Mouse (Mus musculus) intestine, postnatal 0 days (tissue): Measurements from ENCODE around the gene Uvrag. TPM values are rescaled to one million over a fixed set of nuclear protein-coding genes. Genes with fewer than 3 reads are reported as not detected.

Experiments used
- ATAC-seq: fragments of 200-750 bp; cut with Nextera tagmentation; 2 replicates; pipeline ENCODE4 v1.8.0; 2017; ENCODE audit warnings: mild to moderate bottlenecking, moderate TSS enrichment, moderate library complexity
- H3K27ac ChIP-seq: fragments of 300-500 bp; sonication (generic); 2 replicates; pipeline ENCODE4 v1.5.1; 2014; ENCODE audit warnings: mild to moderate bottlenecking, low read depth, low read length, moderate library complexity
- H3K27me3 ChIP-seq: fragments of 300-500 bp; sonication (generic); replicated peaks from 2 replicates; pipeline ENCODE4 v1.6.1; 2014; ENCODE audit warnings: low read length, mixed read lengths; ENCODE audit not compliant: control insufficient read depth, insufficient read depth
- H3K36me3 ChIP-seq: fragments of 300-500 bp; sonication (generic); 2 replicates; pipeline ENCODE4 v1.6.1; 2014; ENCODE audit warnings: mild to moderate bottlenecking, moderate library complexity; ENCODE audit not compliant: control insufficient read depth, insufficient read depth
- H3K4me1 ChIP-seq: fragments of 300-500 bp; sonication (generic); replicated peaks from 2 replicates; pipeline ENCODE4 v1.6.1; 2014; ENCODE audit warnings: antibody characterized with exemption, low read length, mixed read lengths; ENCODE audit not compliant: control insufficient read depth, insufficient read depth
- H3K4me2 ChIP-seq: fragments of 300-500 bp; sonication (generic); replicated peaks from 2 replicates; pipeline ENCODE4 v1.6.1; 2014; ENCODE audit warnings: low read depth, mild to moderate bottlenecking, moderate library complexity
- H3K4me3 ChIP-seq: fragments of 300-500 bp; sonication (generic); 2 replicates; pipeline ENCODE4 v1.5.1; 2014; ENCODE audit warnings: low read depth, low read length
- H3K9ac ChIP-seq: fragments of 300-500 bp; sonication (generic); 2 replicates; pipeline ENCODE4 v1.6.1; 2014; ENCODE audit warnings: mild to moderate bottlenecking, low read depth, low read length
- H3K9me3 ChIP-seq: fragments of 300-500 bp; sonication (generic); 2 replicates; pipeline ENCODE4 v1.6.1; 2016; ENCODE audit warnings: mixed run types; ENCODE audit not compliant: control insufficient read depth
- CTCF ChIP-seq: sonication (generic); IDR thresholded peaks from 2 replicates; pipeline ENCODE4 v1.5.1; 2016; ENCODE audit warnings: low read depth, mild to moderate bottlenecking, control low read depth, antibody characterized with exemption, moderate library complexity
- WGBS: fragments of 180-500 bp; shearing (Covaris S2); extraction: QIAGEN DNeasy Blood & Tissue Kit; methylation state at CpG from one replicate; pipeline ENCODE4 v1.1.7; 2014; 5-methylcytosine and 5-hydroxymethylcytosine counted together
- polyA plus RNA-seq: library from polyadenylated mRNA; unstranded; fragments of >200 nt; fragmentation: Nextera tagmentation; extraction: Ambion mirVana; gene quantifications from 2 replicates; pipeline ENCODE4 v1.2.1, GENCODE M21; 2015

The Uvrag gene
- polyA plus RNA-seq, 1 experiment from 2014 or later, result 12.0 TPM

DNA sequence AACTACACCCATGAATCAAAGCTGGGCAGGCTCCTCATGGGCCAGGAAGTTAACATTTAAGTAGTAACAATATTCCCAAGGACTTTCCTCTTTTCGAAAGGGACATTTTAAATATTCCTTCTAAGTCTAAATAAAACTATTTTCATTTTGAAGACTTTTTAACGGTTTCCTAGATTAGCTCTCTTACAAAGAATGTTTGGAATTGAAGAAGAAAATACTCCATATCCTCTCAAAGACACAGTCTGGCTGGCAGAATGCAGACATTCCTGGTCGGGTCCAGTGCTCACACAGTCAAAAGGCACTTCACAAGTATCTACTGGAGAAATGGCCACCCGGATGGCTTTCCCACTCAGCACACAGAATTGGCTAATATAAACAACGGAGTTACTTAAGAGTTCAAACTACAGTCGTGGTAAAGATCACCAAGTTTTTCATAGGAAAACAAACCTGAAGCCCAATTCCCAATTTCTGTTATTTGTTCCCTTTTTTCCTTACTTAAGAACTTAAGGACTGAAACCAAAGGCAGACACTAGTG, 9.1 kb downstream of the Uvrag start:
- ATAC-seq, result no peak
- H3K27ac ChIP-seq, result peak overlapping the region; percentile 30
- WGBS, result 44% methylated on average over 6 of the region's 6 CpGs

GRCm38 (mm10) chr7:99128965-99129364, 12.0 kb downstream of the Uvrag start:
- 81% methylated on average over 8 of the region's 8 CpGs for WGBS
- ATAC-seq, result no peak
- no peaks in the 10 kb centered on the region for H3K36me3 ChIP-seq
- H3K4me2 ChIP-seq, result no peak overlapping the region
- no peak overlapping the region for H3K9ac ChIP-seq
- H3K4me3 ChIP-seq, result no peak overlapping the region
- H3K4me1 ChIP-seq, result no peaks in the 10 kb centered on the region
- no peaks in the 10 kb centered on the region for H3K27me3 ChIP-seq
- TF ChIP-seq CTCF, result no peak
- H3K9me3 ChIP-seq, result no peaks in the 10 kb centered on the region
- no peak overlapping the region for H3K27ac ChIP-seq

More for the DNA sequence above, 9.1 kb downstream of the Uvrag start:
- no peaks in the 10 kb centered on the region for H3K9me3 ChIP-seq
- H3K4me3 ChIP-seq, result no peak overlapping the region
- no peak for TF ChIP-seq CTCF
- no peaks in the 10 kb centered on the region for H3K4me1 ChIP-seq
- no peak overlapping the region for H3K9ac ChIP-seq
- H3K4me2 ChIP-seq, result peak overlapping the region; percentile 32
- H3K36me3 ChIP-seq, result no peaks in the 10 kb centered on the region
- no peaks in the 10 kb centered on the region for H3K27me3 ChIP-seq

- no peak overlapping the region for H3K27ac ChIP-seq
- no peak overlapping the region for H3K4me3 ChIP-seq
- TF ChIP-seq CTCF, result no peak
- WGBS, result 40% methylated on average over 10 of the region's 10 CpGs
- H3K27me3 ChIP-seq, result no peaks in the 10 kb centered on the region
- no peaks in the 10 kb centered on the region for H3K36me3 ChIP-seq
- no peak for ATAC-seq
- no peak overlapping the region for H3K9ac ChIP-seq
- no peaks in the 10 kb centered on the region for H3K9me3 ChIP-seq
- no peaks in the 10 kb centered on the region for H3K4me1 ChIP-seq
- H3K4me2 ChIP-seq, result no peak overlapping the region
These were observed 12.7 kb downstream of the Uvrag start for GRCm38 (mm10) chr7:99128020-99128950.

DNA sequence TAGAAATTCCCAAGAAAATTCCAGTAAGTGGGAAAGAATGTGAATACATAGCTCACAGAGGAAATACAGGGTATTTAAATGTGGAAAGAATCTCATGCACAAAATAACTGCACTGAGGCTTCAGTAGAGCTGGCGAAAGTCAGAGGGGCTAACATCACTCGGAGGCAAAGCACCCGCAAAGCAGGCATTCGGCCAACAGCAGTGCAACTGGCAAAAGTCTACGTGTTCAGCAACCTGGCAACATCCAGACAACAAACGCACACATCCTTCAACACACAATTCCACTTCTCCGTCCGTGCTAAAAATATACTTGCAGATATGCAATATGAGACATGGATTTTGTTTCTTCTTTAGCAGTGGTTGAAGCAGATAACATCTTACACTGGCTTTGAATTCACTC, 14.9 kb downstream of the Uvrag start:
- no peaks in the 10 kb centered on the region for H3K27me3 ChIP-seq
- 64% methylated on average over 8 of the region's 8 CpGs for WGBS
- no peaks in the 10 kb centered on the region for H3K36me3 ChIP-seq
- no peak for ATAC-seq
- no peak overlapping the region for H3K9ac ChIP-seq
- TF ChIP-seq CTCF, result no peak
- no peaks in the 10 kb centered on the region for H3K4me1 ChIP-seq
- no peaks in the 10 kb centered on the region for H3K9me3 ChIP-seq
- H3K4me2 ChIP-seq, result no peak overlapping the region
- no peak overlapping the region for H3K27ac ChIP-seq
- no peak overlapping the region for H3K4me3 ChIP-seq

- 67% methylated on average over 5 of the region's 5 CpGs for WGBS
- no peaks in the 10 kb centered on the region for H3K36me3 ChIP-seq
- H3K9ac ChIP-seq, result no peak overlapping the region
These were observed 18.3 kb downstream of the Uvrag start for GRCm38 (mm10) chr7:99122651-99123050.

DNA sequence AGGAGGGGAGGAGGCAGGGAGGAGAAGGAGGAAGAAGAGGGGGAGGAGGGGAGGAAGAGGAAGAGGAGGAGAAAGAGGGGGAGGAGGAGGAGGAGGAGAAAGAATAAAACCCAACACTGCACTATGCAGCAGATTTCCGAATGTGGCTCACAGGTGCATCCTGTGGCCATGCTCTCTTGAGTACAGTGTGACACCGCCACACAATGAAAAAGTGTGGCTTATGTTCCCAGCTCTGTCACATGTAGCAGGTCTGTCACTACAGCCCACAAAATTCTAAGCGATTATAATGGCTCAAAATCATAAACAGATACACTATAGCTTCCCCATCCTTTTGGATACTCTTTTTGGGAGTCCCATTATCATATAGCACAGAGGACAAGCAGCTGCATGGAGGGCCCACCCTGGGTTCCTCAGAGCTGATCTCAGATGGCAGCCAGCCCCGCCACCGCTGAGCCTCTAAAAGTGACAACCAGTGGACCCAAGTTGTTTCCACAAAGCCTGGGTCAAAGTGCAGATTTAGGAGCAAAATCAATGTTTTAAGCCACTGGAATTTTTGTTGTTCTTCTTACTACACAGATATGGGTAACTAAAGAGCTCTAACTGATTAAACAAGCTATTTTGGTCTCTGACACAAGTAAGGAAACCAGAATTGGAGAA, 19.9 kb downstream of the Uvrag start:
- no peaks in the 10 kb centered on the region; the same call in 1 of the 2 replicates for H3K36me3 ChIP-seq
- ATAC-seq, result no peak
- H3K4me2 ChIP-seq, result no peak overlapping the region
- no peak for TF ChIP-seq CTCF
- H3K9ac ChIP-seq, result no peak overlapping the region
- no peaks in the 10 kb centered on the region for H3K27me3 ChIP-seq
- H3K4me1 ChIP-seq, result no peaks in the 10 kb centered on the region
- H3K27ac ChIP-seq, result no peak overlapping the region
- 70% methylated on average over 5 of the region's 5 CpGs for WGBS
- no peak overlapping the region for H3K4me3 ChIP-seq
- H3K9me3 ChIP-seq, result no peaks in the 10 kb centered on the region

More at GRCm38 (mm10) chr7:99122651-99123050, 18.3 kb downstream of the Uvrag start:
- Histone ChIP-seq H3K4me1 (no peaks in the 10 kb centered on the region), H3K9me3 (no peaks in the 10 kb centered on the region), H3K4me2 (no peak overlapping the region), H3K4me3 (no peak overlapping the region), H3K27ac (no peak overlapping the region), H3K27me3 (no peaks in the 10 kb centered on the region)
- no peak for TF ChIP-seq CTCF
- no peak for ATAC-seq
